Mouse (Mus musculus): ENCODE results near the gene Patl2.

DNA sequence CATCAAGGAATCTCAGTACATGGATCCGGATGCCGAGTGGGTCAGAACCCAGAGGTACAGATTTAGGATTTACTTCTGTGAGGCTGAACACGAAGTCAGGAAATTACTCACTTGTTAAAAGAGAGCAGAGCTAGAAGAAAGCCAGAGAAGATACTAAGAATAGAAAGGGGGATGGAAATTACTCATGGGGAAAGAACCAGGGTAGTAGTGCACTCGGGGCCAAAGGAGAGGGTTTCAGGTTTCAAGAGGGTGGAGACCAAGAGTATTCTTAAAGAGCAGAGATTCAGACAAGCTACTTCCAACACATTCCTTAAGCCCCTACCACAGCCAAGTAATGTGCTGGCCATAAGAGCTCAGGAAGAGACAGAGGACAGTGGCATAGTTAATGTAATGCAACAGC, 24.4 kb downstream of the Patl2 start:
- TF ChIP-seq POLR2A (IDR thresholded peaks at IDR 0.05; ENCODE audit: borderline replicate concordance, extremely low read depth, insufficient read depth, insufficient read length, poor library complexity, severe bottlenecking) (no peak), CTCF (IDR thresholded peaks at IDR 0.05; ENCODE audit: borderline replicate concordance, extremely low read depth, insufficient read depth, insufficient read length) (no peak)

Measured in brain, embryonic 14.5 days (tissue).